Mouse (Mus musculus) cerebellum, adult 2 months (tissue): ENCODE measurements around the gene Mbnl1. TPM values are rescaled to one million over a fixed set of nuclear protein-coding genes. Genes with fewer than 3 reads are reported as not detected.

Source experiments
- DNase-seq, 2 experiments: peaks; one replicate each; pipeline ENCODE4 v3.0.0; 2021
- H3K27ac ChIP-seq: fragments of 200-500 bp; 2 replicates; pipeline ENCODE4 v1.5.1; 2012; ENCODE audit warnings: low read length, control low read depth, inconsistent platforms; ENCODE audit not compliant: insufficient read depth
- H3K27me3 ChIP-seq: fragments of 200-500 bp; 2 replicates; pipeline ENCODE4 v1.6.1; 2012; ENCODE audit warnings: inconsistent platforms, mild to moderate bottlenecking, low read length, moderate library complexity; ENCODE audit not compliant: control insufficient read depth, insufficient read depth
- H3K4me1 ChIP-seq: fragments of 200-500 bp; 2 replicates; pipeline ENCODE4 v1.6.1; 2011; ENCODE audit warnings: low read length; ENCODE audit not compliant: control insufficient read depth, insufficient read depth
- H3K4me3 ChIP-seq: fragments of 200-500 bp; replicated peaks from 2 replicates; pipeline ENCODE3; 2011; ENCODE audit warnings: mild to moderate bottlenecking, low read depth, low read length, control low read depth; ENCODE audit not compliant: insufficient read depth
- CTCF ChIP-seq: fragments of 200-500 bp; IDR thresholded peaks from 2 replicates; pipeline ENCODE4 v1.5.1; 2011; ENCODE audit warnings: low read depth, mild to moderate bottlenecking, control low read depth, low read length, moderate library complexity, borderline replicate concordance; ENCODE audit not compliant: insufficient read depth
- POLR2A ChIP-seq: fragments of 200-500 bp; IDR thresholded peaks from 2 replicates; pipeline ENCODE4 v1.6.1; 2011; ENCODE audit warnings: low read length, control low read depth, borderline replicate concordance; ENCODE audit not compliant: insufficient read depth
- WGBS: fragments of 180-500 bp; shearing (Covaris S2); methylation state at CpG from one replicate; pipeline ENCODE4 v1.1.7; 2018; 5-methylcytosine and 5-hydroxymethylcytosine counted together
- polyA plus RNA-seq: library from polyadenylated mRNA; depleted of rRNA; stranded (reverse); fragments of >200 nt; gene quantifications from 2 replicates; pipeline ENCODE4 v1.2.3, GENCODE M21; 2012

Gene Mbnl1
- polyA plus RNA-seq, 1 experiment = 62.7 TPM

DNA sequence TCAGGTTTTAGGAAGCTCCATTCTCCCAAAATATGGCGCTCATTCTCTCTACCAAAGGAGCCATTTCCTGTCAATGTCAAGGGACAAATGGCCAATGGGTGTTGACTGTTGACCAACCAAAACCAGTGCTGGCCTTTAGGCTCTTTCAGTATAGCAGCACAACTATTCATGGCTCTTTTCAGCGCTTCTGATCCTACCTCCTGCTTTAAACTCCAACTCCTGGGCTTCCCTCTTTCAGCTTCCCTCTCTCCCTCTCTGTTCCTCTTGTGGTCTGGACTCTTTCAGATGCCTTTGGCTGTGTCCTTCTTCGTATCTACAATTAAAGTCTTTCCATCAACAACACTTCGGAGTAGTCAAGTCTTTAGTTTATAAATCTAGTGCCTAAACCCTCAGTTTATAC, 107.2 kb downstream of the Mbnl1 start:
- DNase-seq = no peak
- Histone ChIP-seq H3K4me3 (no peak overlapping the region), H3K27ac (no peak overlapping the region), H3K27me3 (no peaks in the 10 kb centered on the region), H3K4me1 (peaks cover 22% of the 10 kb centered on the region; the same call in 1 of the 2 replicates)
- TF ChIP-seq POLR2A (no peak), CTCF (no peak)
- 96% methylated on average over 4 of the region's 4 CpGs for WGBS

DNA sequence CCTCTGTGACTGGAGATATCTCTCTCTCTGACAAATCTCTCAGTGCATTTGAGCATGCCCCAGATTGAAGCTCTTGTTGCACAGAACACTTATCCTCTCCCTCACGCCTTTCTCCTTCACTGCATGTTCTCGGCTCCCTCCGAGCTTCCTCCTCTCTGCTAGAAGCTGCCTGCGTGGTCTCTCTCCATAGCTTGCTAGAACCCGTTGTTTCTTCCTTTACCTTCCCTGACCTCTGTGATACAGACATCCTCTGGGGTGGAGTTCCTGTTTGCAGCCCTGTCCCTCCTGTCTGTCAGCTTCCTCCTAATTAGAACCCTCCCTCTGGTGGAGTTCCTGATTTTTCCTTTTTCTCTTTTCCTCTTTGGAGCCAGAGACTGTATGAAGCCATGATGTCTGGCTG, 108.1 kb downstream of the Mbnl1 start:
- TF ChIP-seq CTCF (no peak), POLR2A (no peak)
- Histone ChIP-seq H3K4me1 (peaks cover 22% of the 10 kb centered on the region; the same call in 1 of the 2 replicates), H3K27me3 (no peaks in the 10 kb centered on the region), H3K4me3 (no peak overlapping the region), H3K27ac (peak overlapping the region; percentile 63; the same call in 1 of the 2 replicates)
- 59% methylated on average over 5 of the region's 5 CpGs for whole genome bisulfite sequencing
- DNase-seq = no peak

DNA sequence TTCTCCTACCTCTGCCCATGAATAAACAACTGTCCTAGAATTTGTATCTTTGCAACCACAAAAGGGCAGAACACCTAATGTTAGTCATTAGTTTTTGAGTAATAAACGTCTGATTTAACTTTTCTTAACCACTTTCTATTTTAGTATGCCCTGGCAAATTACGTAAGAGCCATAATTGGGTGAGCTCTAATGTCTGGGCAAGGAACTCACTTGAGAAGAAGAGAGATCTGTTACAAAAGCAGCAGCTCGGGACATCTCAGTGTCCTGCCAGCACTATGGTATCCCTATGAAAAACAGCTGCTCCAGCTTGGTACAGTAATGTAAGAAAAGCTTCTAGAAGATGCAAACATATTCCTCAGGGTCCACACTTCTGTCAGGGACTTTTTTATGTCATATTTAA, 109.5 kb downstream of the Mbnl1 start:
- Histone ChIP-seq H3K4me3 (no peak overlapping the region), H3K27me3 (no peaks in the 10 kb centered on the region), H3K27ac (peak overlapping the region; percentile 13; the same call in 1 of the 2 replicates), H3K4me1 (peaks cover 25% of the 10 kb centered on the region; the same call in 1 of the 2 replicates)
- TF ChIP-seq POLR2A (no peak), CTCF (no peak)
- 14% methylated on average over 3 of the region's 3 CpGs for WGBS
- no peak for DNase-seq

DNA sequence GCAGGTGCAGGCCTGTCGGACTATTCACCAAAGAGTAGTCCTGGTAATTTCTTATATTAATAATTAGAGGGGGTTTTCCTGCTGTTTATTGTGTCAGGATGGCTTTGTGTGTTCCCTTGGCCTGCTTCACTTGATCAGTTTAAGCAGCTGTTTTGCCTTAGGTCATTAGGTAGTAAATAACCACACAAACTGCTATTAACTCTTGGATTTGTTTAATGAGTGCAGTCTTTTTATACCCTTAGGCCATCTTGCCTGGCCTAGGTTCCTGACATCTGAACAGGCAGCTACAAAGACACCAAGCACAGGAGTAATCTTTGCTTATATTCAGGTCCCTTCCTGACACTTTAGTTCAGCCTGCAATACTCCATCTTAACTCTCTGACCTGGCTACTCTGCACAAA, 110.0 kb downstream of the Mbnl1 start:
- WGBS = 93% methylated on average over 1 of the region's 1 CpGs
- no peak overlapping the region; the same call in 1 of the 2 replicates for H3K27ac ChIP-seq
- no peak for DNase-seq
- H3K27me3 ChIP-seq = no peaks in the 10 kb centered on the region
- TF ChIP-seq POLR2A = no peak
- no peak for TF ChIP-seq CTCF
- H3K4me1 ChIP-seq = peaks cover 23% of the 10 kb centered on the region; the same call in 1 of the 2 replicates
- H3K4me3 ChIP-seq = no peak overlapping the region

DNA sequence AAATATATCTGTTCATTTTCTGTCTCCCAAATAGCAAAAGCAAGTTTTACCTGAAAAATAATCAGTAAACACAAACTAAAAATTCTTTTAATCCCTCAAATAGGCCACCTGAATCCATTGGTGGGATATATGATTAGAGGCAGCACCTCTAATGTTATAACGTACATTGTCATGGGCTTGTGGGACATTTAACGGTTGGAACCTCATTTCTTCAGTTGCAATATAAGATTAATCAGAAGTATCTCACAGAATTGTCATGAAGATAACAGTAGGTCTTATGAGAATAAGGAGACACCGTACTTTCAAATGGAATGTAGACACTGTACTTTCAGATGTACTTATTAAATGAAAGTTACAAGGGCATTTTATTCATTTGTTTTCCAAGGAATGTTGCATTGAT, 112.1 kb downstream of the Mbnl1 start:
- no peak for DNase-seq
- Histone ChIP-seq H3K27ac (no peak overlapping the region), H3K4me3 (no peak overlapping the region), H3K4me1 (peaks cover 9% of the 10 kb centered on the region; the same call in 1 of the 2 replicates), H3K27me3 (no peaks in the 10 kb centered on the region)
- TF ChIP-seq POLR2A (no peak), CTCF (no peak)
- WGBS = 94% methylated on average over 3 of the region's 3 CpGs

DNA sequence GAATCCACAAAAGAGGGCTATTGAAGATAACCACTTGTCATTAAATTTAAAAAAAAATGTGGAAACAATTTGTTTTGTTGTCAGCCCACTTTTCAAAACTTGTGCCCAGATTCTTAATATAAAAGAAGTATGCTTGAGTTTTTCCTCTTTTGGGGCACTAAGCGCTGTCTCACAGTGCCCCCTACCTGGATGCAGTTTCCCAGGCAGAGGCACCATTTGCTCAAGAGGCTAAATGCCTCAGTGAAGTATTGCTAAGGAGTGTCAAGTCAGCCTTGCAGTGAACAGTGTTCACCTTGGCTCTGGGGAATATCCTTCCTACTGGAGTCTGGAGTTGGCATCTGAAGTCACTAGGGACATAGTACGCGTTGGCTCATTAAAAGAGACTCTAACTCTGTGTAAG, 113.4 kb downstream of the Mbnl1 start:
- peak; percentile 42; the same call in 1 of the 2 replicates for TF ChIP-seq CTCF
- no peak for TF ChIP-seq POLR2A
- no peaks in the 10 kb centered on the region for H3K27me3 ChIP-seq
- no peak overlapping the region; the same call in 1 of the 2 replicates for H3K27ac ChIP-seq
- H3K4me3 ChIP-seq = no peak overlapping the region
- WGBS = 76% methylated on average over 3 of the region's 3 CpGs
- peaks cover 9% of the 10 kb centered on the region; the same call in 1 of the 2 replicates for H3K4me1 ChIP-seq
- no peak for DNase-seq

DNA sequence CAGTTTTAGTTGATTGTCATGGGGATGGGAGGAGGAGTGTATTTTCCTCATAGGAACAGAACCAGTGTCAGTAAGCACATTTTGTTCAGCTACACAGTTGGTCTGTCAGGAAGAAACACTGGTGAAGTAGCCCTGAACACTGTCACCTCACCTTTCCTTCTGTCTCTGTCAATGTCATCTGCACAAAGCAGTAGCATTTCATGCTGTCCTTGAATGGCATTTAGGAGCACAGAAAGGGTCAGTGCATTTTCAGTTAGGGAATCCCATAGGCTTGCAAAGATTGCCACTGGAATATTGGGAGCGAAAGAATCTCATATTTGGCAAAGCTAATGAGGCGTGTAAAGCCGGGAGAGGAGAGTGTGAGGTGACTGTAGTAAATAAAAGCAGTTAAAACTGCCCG, 114.5 kb downstream of the Mbnl1 start:
- no peak for DNase-seq
- no peak for TF ChIP-seq CTCF
- no peak for TF ChIP-seq POLR2A
- no peak overlapping the region for H3K4me3 ChIP-seq
- no peak overlapping the region for H3K27ac ChIP-seq
- 38% methylated on average over 4 of the region's 4 CpGs for WGBS
- peaks cover 9% of the 10 kb centered on the region; the same call in 1 of the 2 replicates for H3K4me1 ChIP-seq
- H3K27me3 ChIP-seq = no peaks in the 10 kb centered on the region

DNA sequence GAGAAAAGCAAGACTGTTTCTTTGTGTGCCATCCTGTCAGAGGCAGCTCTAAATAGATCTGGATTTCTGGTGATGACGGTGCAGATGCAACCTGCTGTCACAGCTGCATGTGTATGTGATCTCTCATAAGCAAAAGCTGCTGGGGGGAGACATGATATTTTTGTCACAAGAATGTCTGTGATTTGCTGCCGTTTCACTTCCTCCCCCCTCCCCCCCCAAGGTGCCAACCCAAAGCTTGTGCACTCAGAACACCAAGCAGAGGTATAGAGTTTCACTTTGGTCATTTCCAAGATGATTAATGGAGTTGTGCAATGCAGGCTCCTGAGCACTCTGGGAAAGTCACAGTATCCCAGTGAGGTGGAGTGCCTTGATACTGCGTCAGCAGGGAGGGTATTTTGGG, 116.7 kb downstream of the Mbnl1 start:
- Histone ChIP-seq H3K27me3 (no peaks in the 10 kb centered on the region), H3K27ac (no peak overlapping the region), H3K4me3 (no peak overlapping the region), H3K4me1 (peaks cover 10% of the 10 kb centered on the region; the same call in 1 of the 2 replicates)
- 74% methylated on average over 3 of the region's 3 CpGs for WGBS
- no peak for DNase-seq
- TF ChIP-seq CTCF = no peak
- no peak for TF ChIP-seq POLR2A

DNA sequence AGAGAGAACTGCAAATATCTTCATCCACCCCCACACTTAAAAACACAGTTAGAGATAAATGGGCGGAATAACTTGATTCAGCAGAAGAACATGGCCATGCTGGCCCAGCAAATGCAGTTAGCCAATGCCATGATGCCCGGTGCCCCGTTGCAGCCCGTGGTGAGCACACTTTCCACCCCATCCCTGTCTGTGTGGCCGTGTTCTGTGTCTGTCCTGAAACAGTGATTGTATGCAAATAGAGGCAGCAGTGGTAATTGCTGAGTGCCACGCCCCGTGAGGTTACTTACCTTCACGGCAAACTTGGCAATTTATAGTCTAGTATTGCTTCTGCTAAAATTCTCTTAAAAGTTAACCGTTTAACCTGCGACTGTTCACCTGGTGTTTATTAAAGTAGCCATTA, 123.0 kb downstream of the Mbnl1 start:
- TF ChIP-seq CTCF (no peak), POLR2A (no peak)
- Histone ChIP-seq H3K4me3 (no peak overlapping the region), H3K4me1 (0 out of 2 replicates have a peak, but pooled peaks cover 4% of the 10 kb centered on the region), H3K27ac (no peak overlapping the region), H3K27me3 (no peaks in the 10 kb centered on the region)
- WGBS = 88% methylated on average over 10 of the region's 10 CpGs
- no peak for DNase-seq
